Mouse (Mus musculus) cortical plate, adult 2 months (tissue): ENCODE data around the gene Prph2.

ENCODE experiments used
- CTCF ChIP-seq: fragments of 200-500 bp; IDR thresholded peaks from 2 replicates; pipeline ENCODE4 v1.5.1; 2011; ENCODE audit warnings: mild to moderate bottlenecking, control low read depth, low read length; ENCODE audit not compliant: insufficient read depth; ENCODE audit errors: extremely low read depth
- POLR2A ChIP-seq: fragments of 200-500 bp; IDR thresholded peaks from 2 replicates; pipeline ENCODE4 v1.6.1; 2011; ENCODE audit warnings: mild to moderate bottlenecking, low read length, control low read depth; ENCODE audit not compliant: insufficient read depth; ENCODE audit errors: extremely low read depth

DNA sequence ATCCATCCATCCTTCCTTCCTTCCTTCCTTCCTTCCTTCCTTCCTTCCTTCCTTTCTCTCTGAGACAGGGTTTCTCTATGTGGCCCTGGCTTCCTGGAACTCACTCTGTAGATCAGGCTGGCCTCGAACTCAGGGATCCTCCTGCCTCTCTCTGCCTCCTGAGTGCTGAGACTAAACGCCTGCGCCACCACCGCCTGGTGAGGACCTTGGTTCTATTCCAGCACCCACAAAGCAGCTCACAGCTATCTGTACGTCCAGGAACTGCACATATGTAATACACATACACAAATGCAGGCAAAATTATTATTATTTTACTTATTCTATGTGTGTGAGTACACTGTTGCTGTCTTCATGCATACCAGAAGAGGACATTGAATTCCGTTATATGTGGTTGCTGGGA, 25.5 kb upstream of the Prph2 start:
- no peak for TF ChIP-seq CTCF
- TF ChIP-seq POLR2A = no peak
